Mouse (Mus musculus) liver, adult 2 months (tissue): ENCODE data around the gene Prkch.

Experiments
- CTCF ChIP-seq: fragments of 200-500 bp; IDR thresholded peaks from 2 replicates; pipeline ENCODE4 v1.5.1; 2011; ENCODE audit warnings: low read depth, low read length, control low read depth
- POLR2A ChIP-seq: fragments of 200-500 bp; IDR thresholded peaks from 2 replicates; pipeline ENCODE4 v1.6.1; 2011; ENCODE audit warnings: low read length, control low read depth; ENCODE audit not compliant: insufficient read depth; ENCODE audit errors: extremely low read depth

GRCm38 (mm10) chr12:73708498-73708897 is 123.9 kb downstream of the Prkch start:
- no peak for TF ChIP-seq CTCF
- TF ChIP-seq POLR2A, result no peak
